Mouse (Mus musculus): ENCODE results near the gene Uvrag.

DNA sequence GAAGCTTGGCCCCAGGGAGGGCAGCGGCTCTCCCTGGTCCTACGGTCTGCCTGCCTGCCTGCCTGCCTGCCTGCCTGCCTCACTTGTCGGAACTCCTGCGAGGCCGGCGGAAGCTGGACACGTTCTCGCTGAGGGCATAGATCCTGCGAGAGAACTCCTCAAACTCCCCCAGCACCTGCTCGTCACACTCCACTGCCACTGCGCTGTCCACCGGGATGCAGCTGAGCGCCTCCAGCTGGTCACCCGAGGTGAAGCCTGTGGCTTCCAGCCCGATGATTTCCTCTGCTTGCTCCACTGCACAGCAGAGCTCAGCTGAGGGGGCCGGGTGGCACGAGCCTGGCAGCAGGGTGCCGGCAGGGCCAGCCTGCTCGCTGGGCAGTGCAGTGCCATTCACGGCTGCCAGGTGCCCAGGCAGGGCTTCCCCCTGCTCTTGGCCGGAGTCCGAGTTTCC lies 253.1 kb downstream of the Uvrag start:
- TF ChIP-seq POU5F1 (IDR thresholded peaks at IDR 0.05; ENCODE audit: borderline replicate concordance, low read length) = no peak
- TF ChIP-seq CTCF (conservative IDR thresholded peaks at IDR 0.05; ENCODE audit: low read length) = peak; percentile 13; the same call in 1 of the 2 replicates
